12 mouse cellular contexts compared by ENCODE assay signal in genomic region chr5:28315526-28315925, GRCm38 (mm10). TPM values are rescaled to one million over a fixed set of nuclear protein-coding genes. Genes with fewer than 3 reads are reported as not detected.
DNase-seq lines count a peak whose midpoint lies in the region; ATAC-seq lines count a peak whose summit lies in the region.
"Had no signal": no experiment of that assay in that cellular context is flagged by ENCODE, and none has a peak within 500 bp of the region (broad histone marks: within the 10 kb centered on the region; RNA-seq: fewer than 3 reads in every experiment).

No protein-coding gene starts in this region.

- H3K27ac ChIP-seq in intestine, embryonic 15.5 days: no peak overlapping the region
- H3K27ac ChIP-seq: midbrain, embryonic 13.5 days had no signal

- H3K27me3 ChIP-seq in intestine, embryonic 15.5 days (replicated peaks): no peaks in the 10 kb centered on the region
- H3K27me3 ChIP-seq: midbrain, embryonic 13.5 days had no signal

- intact Hi-C loops in left cerebral cortex, postnatal 10 days (cut with DNase I): no loop called here

- H3K4me1 ChIP-seq in intestine, embryonic 15.5 days (replicated peaks): peaks cover 7% of the 10 kb centered on the region

- WGBS in intestine, embryonic 15.5 days: 70% methylated on average over 8 of the region's 8 CpGs

- H3K9me3 ChIP-seq in intestine, embryonic 15.5 days: no peaks in the 10 kb centered on the region
- H3K9me3 ChIP-seq: midbrain, embryonic 13.5 days had no signal

- H3K36me3 ChIP-seq in intestine, embryonic 15.5 days: no peaks in the 10 kb centered on the region
- H3K36me3 ChIP-seq: midbrain, embryonic 13.5 days had no signal

- DNase-seq in spleen, postnatal 36 days (ENCODE audit: low spot score in 2 of 2): peak; percentile 65 to 67
- DNase-seq in spleen, adult 12 weeks (ENCODE audit: low spot score): no peak
- DNase-seq in left cerebral cortex, postnatal 10 days (ENCODE audit: extremely low spot score in 1 of 2, low spot score in 2 of 2): no peak
- no peak for DNase-seq in kidney, adult 11 months
- DNase-seq: adrenal gland, postnatal 14 days; cerebellum, adult 18-20 months; kidney, adult 18-20 months; right cerebral cortex, postnatal 4 days had no signal

- H3K9ac ChIP-seq in intestine, embryonic 15.5 days: no peak overlapping the region
- H3K9ac ChIP-seq: midbrain, embryonic 13.5 days had no signal

- H3K4me3 ChIP-seq in intestine, embryonic 15.5 days (replicated peaks): no peak overlapping the region

- no peak overlapping the region for H3K4me2 ChIP-seq in intestine, embryonic 15.5 days (replicated peaks)

- peak; percentile 70 for ATAC-seq in common myeloid progenitor, adult 5-6 weeks (replicated peaks; ENCODE audit: low read depth, poor library complexity, severe bottlenecking)
- ATAC-seq in monocyte, adult 5-6 weeks (replicated peaks; ENCODE audit: insufficient number of reproducible peaks, low FRiP score, low TSS enrichment, poor library complexity, severe bottlenecking): peak; percentile 69
- ATAC-seq in intestine, embryonic 15.5 days: no peak
- ATAC-seq: midbrain, embryonic 13.5 days had no signal

RNA-seq across cellular contexts. Expression of gene Rbm33, which starts 1.4 kb away (rescaled TPM):
- total RNA-seq in common myeloid progenitor, adult 5-6 weeks (2017): 24.0 and 55.4 TPM in 2 replicates
- total RNA-seq in monocyte, adult 5-6 weeks (2017): 60.8 to 96.3 TPM (median 77.3 TPM) in 3 replicates
- total RNA-seq in left cerebral cortex, postnatal 10 days (2021): 10 to 100 TPM; 59.7 to 63.2 TPM
- polyA plus RNA-seq in intestine, embryonic 15.5 days (2015; fragmentation: Nextera tagmentation; extraction: Ambion mirVana): 9.9 and 10.0 TPM in 2 replicates

Comparison
In these comparisons a context has a peak if more than half of its experiments do, and no peak if none do; other contexts are left out.
1. DNase-seq: peak in spleen, postnatal 36 days (2 of 2); none in spleen, adult 12 weeks (single experiment), left cerebral cortex, postnatal 10 days (0 of 2) and kidney, adult 11 months (single experiment).